Comparison of ENCODE assay signal across 9 mouse cellular contexts in genomic region chr11:3105261-3105731, GRCm38 (mm10).
DNase-seq lines count a peak whose midpoint lies in the region; ATAC-seq and TF ChIP-seq lines count a peak whose summit lies in the region.
"Had no signal": no experiment of that assay in that cellular context is flagged by ENCODE, and none has a peak within 500 bp of the region (broad histone marks: within the 10 kb centered on the region; RNA-seq: fewer than 3 reads in every experiment).

No protein-coding gene starts in this region.

- no peak for TF ChIP-seq POLR2A in bone marrow, adult 2 months (IDR thresholded peaks at IDR 0.05; ENCODE audit: borderline replicate concordance, control insufficient read depth, low read depth, low read length)

- 3% methylated on average over 21 of the region's 21 CpGs for WGBS in bone marrow, adult 2 months

- H3K4me1 ChIP-seq in bone marrow, adult 2 months (ENCODE audit: control insufficient read depth, insufficient read depth, low read length): no peaks in the 10 kb centered on the region

- peak overlapping the region; percentile 96 for H3K27ac ChIP-seq in bone marrow, adult 2 months (ENCODE audit: control insufficient read depth, insufficient read depth, low read depth, low read length, poor library complexity)

- peak; percentile 81 for ATAC-seq in CD4-positive, CD25-positive, alpha-beta regulatory T cell, adult 4 months
- ATAC-seq: hindbrain, embryonic 16.5 days had no signal

- DNase-seq in lung, postnatal 36 days: peak; percentile 65
- peak; percentile 98 for DNase-seq in splenic B cell, adult 2 months (ENCODE audit: low read depth, low spot score)
- no peak for DNase-seq in frontal cortex, postnatal 10 days (ENCODE audit: low spot score in 2 of 2)
- DNase-seq in urinary bladder, postnatal 10 days (ENCODE audit: low spot score): no peak
- DNase-seq in kidney, postnatal 14 days: no peak
- DNase-seq: cerebellum, adult 11-12 months had no signal

- TF ChIP-seq CTCF in bone marrow, adult 2 months (IDR thresholded peaks at IDR 0.05; ENCODE audit: control insufficient read depth, insufficient read depth, low read length): no peak

- no peaks in the 10 kb centered on the region for H3K36me3 ChIP-seq in splenic B cell, adult 2 months (ENCODE audit: control insufficient read depth, insufficient read depth, low read length, poor library complexity, severe bottlenecking)

- H3K27me3 ChIP-seq in splenic B cell, adult 2 months (ENCODE audit: control insufficient read depth, insufficient read depth, low read length, poor library complexity, severe bottlenecking): no peaks in the 10 kb centered on the region

- peak overlapping the region; percentile 59 for H3K4me3 ChIP-seq in bone marrow, adult 2 months (replicated peaks; ENCODE audit: control insufficient read depth, low read depth, low read length)

Comparison
In these comparisons a context has a peak if more than half of its experiments do, and no peak if none do; other contexts are left out.
1. DNase-seq: peak in lung, postnatal 36 days (single experiment) and splenic B cell, adult 2 months (single experiment); none in frontal cortex, postnatal 10 days (0 of 2), urinary bladder, postnatal 10 days (single experiment) and kidney, postnatal 14 days (single experiment).